Mouse (Mus musculus): ENCODE data around the gene Trpm8. TPM values are rescaled to one million over a fixed set of nuclear protein-coding genes. Genes with fewer than 3 reads are reported as not detected.

Gene Trpm8
- polyA plus RNA-seq, 1 experiment from 2014 or later, result 0.17 TPM

- WGBS, result 83% methylated on average over 10 of the region's 10 CpGs
- no peak overlapping the region for H3K4me2 ChIP-seq (replicated peaks)
- H3K9me3 ChIP-seq (ENCODE audit: control insufficient read depth, low read length), result peaks cover 21% of the 10 kb centered on the region
- H3K9ac ChIP-seq, result no peak overlapping the region
- H3K4me1 ChIP-seq (replicated peaks; ENCODE audit: control insufficient read depth, insufficient read depth, low read length), result no peaks in the 10 kb centered on the region
- DNase-seq (ENCODE audit: low spot score) (no peak), ATAC-seq (ENCODE audit: low FRiP score) (no peak)
- no peak overlapping the region for H3K4me3 ChIP-seq (replicated peaks; ENCODE audit: low read length)
- peaks cover 55% of the 10 kb centered on the region for H3K36me3 ChIP-seq (replicated peaks; ENCODE audit: control insufficient read depth, insufficient read depth)
- no peaks in the 10 kb centered on the region for H3K27me3 ChIP-seq (ENCODE audit: control insufficient read depth, insufficient read depth, low read length)
- no peak overlapping the region for H3K27ac ChIP-seq
Measured at GRCm38 (mm10) chr1:88260604-88261377, 16.7 kb upstream of the Trpm8 start.

GRCm38 (mm10) chr1:88261706-88262105 is 15.8 kb upstream of the Trpm8 start:
- 88% methylated on average over 7 of the region's 7 CpGs for WGBS
- Histone ChIP-seq H3K27ac (no peak overlapping the region), H3K4me2 (replicated peaks) (no peak overlapping the region), H3K27me3 (ENCODE audit: control insufficient read depth, insufficient read depth, low read length) (no peaks in the 10 kb centered on the region), H3K9ac (no peak overlapping the region), H3K4me1 (replicated peaks; ENCODE audit: control insufficient read depth, insufficient read depth, low read length) (no peaks in the 10 kb centered on the region), H3K36me3 (replicated peaks; ENCODE audit: control insufficient read depth, insufficient read depth) (peaks cover 64% of the 10 kb centered on the region), H3K4me3 (replicated peaks; ENCODE audit: low read length) (no peak overlapping the region), H3K9me3 (ENCODE audit: control insufficient read depth, low read length) (peaks cover 12% of the 10 kb centered on the region)
- no peak for ATAC-seq (ENCODE audit: low FRiP score)
- no peak for DNase-seq (ENCODE audit: low spot score)

GRCm38 (mm10) chr1:88262255-88262654 is 15.2 kb upstream of the Trpm8 start:
- Histone ChIP-seq H3K4me3 (replicated peaks; ENCODE audit: low read length) (no peak overlapping the region), H3K4me1 (replicated peaks; ENCODE audit: control insufficient read depth, insufficient read depth, low read length) (no peaks in the 10 kb centered on the region), H3K4me2 (replicated peaks) (no peak overlapping the region), H3K9ac (no peak overlapping the region), H3K27me3 (ENCODE audit: control insufficient read depth, insufficient read depth, low read length) (no peaks in the 10 kb centered on the region), H3K36me3 (replicated peaks; ENCODE audit: control insufficient read depth, insufficient read depth) (peaks cover 70% of the 10 kb centered on the region), H3K27ac (no peak overlapping the region), H3K9me3 (ENCODE audit: control insufficient read depth, low read length) (peaks cover 6% of the 10 kb centered on the region)
- DNase-seq (ENCODE audit: low spot score) (peak; percentile 69), ATAC-seq (ENCODE audit: low FRiP score) (no peak)
- 82% methylated on average over 4 of the region's 4 CpGs for WGBS

GRCm38 (mm10) chr1:88262961-88263360 is 14.5 kb upstream of the Trpm8 start:
- no peaks in the 10 kb centered on the region for H3K9me3 ChIP-seq (ENCODE audit: control insufficient read depth, low read length)
- no peak overlapping the region for H3K27ac ChIP-seq
- 79% methylated on average over 6 of the region's 6 CpGs for WGBS
- H3K9ac ChIP-seq, result no peak overlapping the region
- DNase-seq (ENCODE audit: low spot score), result no peak
- H3K4me2 ChIP-seq (replicated peaks), result no peak overlapping the region
- ATAC-seq (ENCODE audit: low FRiP score), result no peak
- H3K27me3 ChIP-seq (ENCODE audit: control insufficient read depth, insufficient read depth, low read length), result no peaks in the 10 kb centered on the region
- no peaks in the 10 kb centered on the region for H3K4me1 ChIP-seq (replicated peaks; ENCODE audit: control insufficient read depth, insufficient read depth, low read length)
- H3K4me3 ChIP-seq (replicated peaks; ENCODE audit: low read length), result no peak overlapping the region
- peaks cover 77% of the 10 kb centered on the region for H3K36me3 ChIP-seq (replicated peaks; ENCODE audit: control insufficient read depth, insufficient read depth)

- Histone ChIP-seq H3K4me3 (replicated peaks; ENCODE audit: low read length) (no peak overlapping the region), H3K4me1 (replicated peaks; ENCODE audit: control insufficient read depth, insufficient read depth, low read length) (no peaks in the 10 kb centered on the region), H3K9me3 (ENCODE audit: control insufficient read depth, low read length) (no peaks in the 10 kb centered on the region), H3K9ac (no peak overlapping the region), H3K27me3 (ENCODE audit: control insufficient read depth, insufficient read depth, low read length) (no peaks in the 10 kb centered on the region), H3K36me3 (replicated peaks; ENCODE audit: control insufficient read depth, insufficient read depth) (peaks cover 85% of the 10 kb centered on the region), H3K4me2 (replicated peaks) (no peak overlapping the region), H3K27ac (no peak overlapping the region)
- DNase-seq (ENCODE audit: low spot score), result no peak
- no peak for ATAC-seq (ENCODE audit: low FRiP score)
- WGBS, result 91% methylated on average over 5 of the region's 5 CpGs
Measured at GRCm38 (mm10) chr1:88263778-88264177, 13.7 kb upstream of the Trpm8 start.

- H3K4me3 ChIP-seq (replicated peaks; ENCODE audit: low read length), result no peak overlapping the region
- ATAC-seq (ENCODE audit: low FRiP score) (no peak), DNase-seq (ENCODE audit: low spot score) (no peak)
- 92% methylated on average over 7 of the region's 7 CpGs for WGBS
- H3K4me2 ChIP-seq (replicated peaks), result no peak overlapping the region
- H3K9ac ChIP-seq, result no peak overlapping the region
- H3K4me1 ChIP-seq (replicated peaks; ENCODE audit: control insufficient read depth, insufficient read depth, low read length), result no peaks in the 10 kb centered on the region
- no peaks in the 10 kb centered on the region for H3K27me3 ChIP-seq (ENCODE audit: control insufficient read depth, insufficient read depth, low read length)
- H3K27ac ChIP-seq, result no peak overlapping the region
- H3K9me3 ChIP-seq (ENCODE audit: control insufficient read depth, low read length), result no peaks in the 10 kb centered on the region
- peaks cover 91% of the 10 kb centered on the region for H3K36me3 ChIP-seq (replicated peaks; ENCODE audit: control insufficient read depth, insufficient read depth)
Measured at GRCm38 (mm10) chr1:88264237-88264868, 13.1 kb upstream of the Trpm8 start.

GRCm38 (mm10) chr1:88264869-88265240 is 12.6 kb upstream of the Trpm8 start:
- no peak overlapping the region for H3K4me2 ChIP-seq (replicated peaks)
- WGBS, result 78% methylated on average over 4 of the region's 4 CpGs
- H3K4me3 ChIP-seq (replicated peaks; ENCODE audit: low read length), result no peak overlapping the region
- H3K36me3 ChIP-seq (replicated peaks; ENCODE audit: control insufficient read depth, insufficient read depth), result peaks cover 96% of the 10 kb centered on the region
- ATAC-seq (ENCODE audit: low FRiP score), result no peak
- no peak for DNase-seq (ENCODE audit: low spot score)
- no peak overlapping the region for H3K27ac ChIP-seq
- H3K9me3 ChIP-seq (ENCODE audit: control insufficient read depth, low read length), result no peaks in the 10 kb centered on the region
- H3K4me1 ChIP-seq (replicated peaks; ENCODE audit: control insufficient read depth, insufficient read depth, low read length), result no peaks in the 10 kb centered on the region
- H3K27me3 ChIP-seq (ENCODE audit: control insufficient read depth, insufficient read depth, low read length), result no peaks in the 10 kb centered on the region
- H3K9ac ChIP-seq, result no peak overlapping the region

- H3K9me3 ChIP-seq (ENCODE audit: control insufficient read depth, low read length), result no peaks in the 10 kb centered on the region
- no peaks in the 10 kb centered on the region for H3K4me1 ChIP-seq (replicated peaks; ENCODE audit: control insufficient read depth, insufficient read depth, low read length)
- 90% methylated on average over 13 of the region's 13 CpGs for WGBS
- no peak for ATAC-seq (ENCODE audit: low FRiP score)
- DNase-seq (ENCODE audit: low spot score), result no peak
- H3K27me3 ChIP-seq (ENCODE audit: control insufficient read depth, insufficient read depth, low read length), result no peaks in the 10 kb centered on the region
- no peak overlapping the region for H3K9ac ChIP-seq
- H3K4me2 ChIP-seq (replicated peaks), result no peak overlapping the region
- H3K4me3 ChIP-seq (replicated peaks; ENCODE audit: low read length), result no peak overlapping the region
- no peak overlapping the region for H3K27ac ChIP-seq
- H3K36me3 ChIP-seq (replicated peaks; ENCODE audit: control insufficient read depth, insufficient read depth), result peaks cover 87% of the 10 kb centered on the region
Measured at GRCm38 (mm10) chr1:88266123-88266522, 11.3 kb upstream of the Trpm8 start.

GRCm38 (mm10) chr1:88267489-88267888 is 10.0 kb upstream of the Trpm8 start:
- ATAC-seq (ENCODE audit: low FRiP score), result peak; percentile 6; the same call in 1 of the 2 replicates
- Histone ChIP-seq H3K4me2 (replicated peaks) (no peak overlapping the region), H3K4me3 (replicated peaks; ENCODE audit: low read length) (no peak overlapping the region), H3K4me1 (replicated peaks; ENCODE audit: control insufficient read depth, insufficient read depth, low read length) (no peaks in the 10 kb centered on the region), H3K9me3 (ENCODE audit: control insufficient read depth, low read length) (no peaks in the 10 kb centered on the region), H3K27me3 (ENCODE audit: control insufficient read depth, insufficient read depth, low read length) (no peaks in the 10 kb centered on the region), H3K9ac (no peak overlapping the region), H3K36me3 (replicated peaks; ENCODE audit: control insufficient read depth, insufficient read depth) (peaks cover 76% of the 10 kb centered on the region), H3K27ac (no peak overlapping the region)
- no peak for DNase-seq (ENCODE audit: low spot score)
- 94% methylated on average over 6 of the region's 6 CpGs for WGBS
